Mouse (Mus musculus) natural killer cell, adult 2 months (primary cell): ENCODE results near the gene Ttll2.
"Not testable (repeated sequence)": the region's sequence is repeated elsewhere in the genome, so short reads cannot be mapped to it uniquely, and the experiment has no call there.

ENCODE experiments used
- DNase-seq, 2 experiments: peaks; one replicate each; pipeline ENCODE4 v3.0.0; 2022; ENCODE audit warnings: low spot score in 2 of 2

The Ttll2 gene

DNA sequence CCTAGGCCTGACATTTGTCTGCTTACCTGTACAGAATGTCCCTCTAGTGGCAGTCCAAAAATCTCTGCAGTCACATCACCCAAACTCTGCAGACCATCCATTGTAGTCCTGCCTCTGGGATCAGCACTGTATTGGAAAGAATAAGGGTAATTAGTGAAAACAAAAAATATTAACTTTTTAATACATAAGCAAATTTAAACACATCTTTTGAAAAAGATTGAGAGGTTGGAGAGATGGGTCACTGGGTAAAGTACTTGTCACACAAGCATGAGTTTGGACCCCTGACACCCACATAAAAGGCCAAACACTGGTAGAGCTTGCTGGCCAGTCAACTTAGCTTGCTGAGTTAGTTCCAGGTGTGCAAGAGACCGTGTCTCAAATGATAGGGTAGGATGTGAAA is at the start of gene Ttll2:
Ttll2 (minus strand) TSS at position 101 of the 400 bp plus-strand sequence.
- not testable (repeated sequence) for DNase-seq

DNA sequence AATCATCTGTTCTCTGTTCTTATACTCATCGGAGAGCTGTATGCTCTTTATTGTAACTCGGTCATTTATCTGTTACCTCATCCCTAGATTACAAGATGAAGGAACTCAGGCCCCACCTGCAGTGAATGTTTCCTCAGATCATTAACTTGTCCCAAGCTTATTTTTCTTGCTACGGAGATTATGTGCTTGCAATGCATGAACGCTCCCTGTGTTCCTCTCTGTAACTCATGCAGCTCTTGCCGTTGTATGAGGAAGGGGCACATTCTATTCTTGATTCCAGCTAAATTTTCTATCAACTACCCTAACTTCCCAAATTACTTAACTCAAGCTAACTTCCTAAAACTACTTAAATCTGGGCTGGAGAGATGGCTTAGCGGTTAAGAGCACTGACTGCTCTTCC is 47.3 kb upstream of the Ttll2 start:
- not testable (repeated sequence) for DNase-seq

GRCm38 (mm10) chr17:7398198-7398847 is 45.8 kb upstream of the Ttll2 start:
- DNase-seq: peak; percentile 62 to 76

- not testable (repeated sequence) for DNase-seq
These were observed 44.6 kb upstream of the Ttll2 start for GRCm38 (mm10) chr17:7397079-7397478.

- DNase-seq: not testable (repeated sequence)
These were observed 43.8 kb upstream of the Ttll2 start for GRCm38 (mm10) chr17:7396288-7396687.

- DNase-seq: not testable (repeated sequence)
These were observed 43.2 kb upstream of the Ttll2 start for GRCm38 (mm10) chr17:7395671-7396070.

- not testable (repeated sequence) for DNase-seq
These were observed 42.6 kb upstream of the Ttll2 start for GRCm38 (mm10) chr17:7395116-7395515.

DNA sequence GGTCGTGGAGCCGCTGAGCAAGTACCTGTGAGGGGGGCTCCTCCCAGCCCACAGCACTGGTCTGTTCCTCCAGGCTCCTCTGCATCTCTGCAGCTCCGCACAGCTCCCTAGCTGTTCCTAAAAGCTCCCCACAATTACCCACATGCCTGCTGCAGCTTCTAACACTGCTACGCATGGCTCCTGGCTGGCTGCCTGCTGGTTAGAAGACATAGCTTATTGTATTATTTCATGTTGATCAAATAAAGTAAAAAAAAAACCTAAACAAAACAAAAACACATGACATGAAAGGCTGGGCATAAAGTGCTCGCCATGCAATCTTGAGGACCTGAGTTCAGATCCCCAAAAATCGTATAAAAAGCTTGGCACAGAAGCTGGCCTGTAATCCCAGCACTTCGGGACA is 37.4 kb upstream of the Ttll2 start:
- DNase-seq: not testable (repeated sequence)

- DNase-seq: not testable (repeated sequence)
These were observed 36.5 kb upstream of the Ttll2 start for GRCm38 (mm10) chr17:7388958-7389356.

DNA sequence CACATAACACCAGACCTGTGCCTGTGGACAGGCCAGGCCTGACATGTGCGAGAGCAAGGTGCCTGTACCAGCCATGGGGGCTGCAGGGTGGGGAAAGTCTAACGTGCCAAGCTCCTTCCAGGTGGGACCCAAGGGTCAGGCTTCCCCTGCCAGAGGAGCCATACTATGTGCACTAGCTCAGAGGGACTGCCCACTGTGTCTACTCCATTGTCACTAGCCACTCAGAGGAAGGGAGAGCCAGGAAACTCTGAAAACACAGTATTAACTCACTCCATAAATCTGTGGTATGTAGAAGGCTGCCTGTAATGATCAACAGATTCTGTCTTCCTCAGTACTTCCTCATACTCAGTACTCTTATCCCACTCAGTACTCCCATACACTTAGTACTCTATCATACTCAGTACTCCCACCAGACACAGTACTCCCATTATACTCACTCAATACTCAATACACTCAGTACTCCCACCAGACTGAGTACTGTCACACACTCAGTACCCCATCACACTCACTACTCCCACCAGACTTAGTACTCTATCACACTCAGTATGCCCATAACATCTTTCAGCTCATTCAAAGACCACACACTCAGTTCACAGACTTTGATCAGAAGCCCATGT is 36.0 kb upstream of the Ttll2 start:
- not testable (repeated sequence) for DNase-seq

DNA sequence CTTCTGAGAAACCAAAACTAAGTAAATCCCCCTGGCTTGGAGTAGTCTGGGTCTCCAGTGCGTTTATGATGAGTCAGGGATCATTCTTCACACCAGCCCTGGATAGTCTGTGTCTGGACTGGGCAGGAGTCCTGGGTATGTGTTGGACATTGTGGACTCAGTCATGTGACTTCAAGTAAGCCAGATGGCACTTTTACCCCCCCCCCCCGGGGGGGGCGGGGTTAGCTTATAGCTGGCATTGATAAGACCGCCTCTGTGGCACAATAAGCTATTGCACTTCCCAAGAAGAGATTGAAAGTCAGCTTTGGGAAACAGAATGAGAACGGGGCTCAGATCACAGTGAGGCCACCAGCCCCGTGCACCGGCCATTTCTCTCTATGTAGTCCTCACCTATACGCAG is 33.5 kb upstream of the Ttll2 start:
- DNase-seq: not testable (repeated sequence)

DNA sequence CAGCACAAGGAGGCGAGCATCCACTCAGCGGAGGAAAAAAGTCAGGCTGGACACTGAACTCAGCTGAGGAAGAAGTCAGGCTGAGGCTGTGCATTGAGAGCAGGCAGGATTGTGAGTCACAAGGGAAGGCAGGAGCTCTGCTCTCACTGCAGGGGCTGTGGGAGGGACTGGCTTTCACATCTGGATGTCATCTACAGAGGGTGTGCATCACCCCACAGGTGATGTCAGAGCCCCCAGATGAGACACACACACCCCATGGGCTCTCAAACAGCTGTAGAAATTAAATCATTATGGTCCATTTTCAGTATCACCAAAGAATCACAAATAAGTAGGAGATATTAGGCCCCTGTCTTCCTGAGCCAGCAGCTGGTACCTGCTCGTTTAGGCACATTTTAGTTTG is 32.9 kb upstream of the Ttll2 start, which contains the start of gene Unc93a2:
Unc93a2 (minus strand) TSS at position 101 of the 400 bp plus-strand sequence.
- DNase-seq: not testable (repeated sequence)

DNA sequence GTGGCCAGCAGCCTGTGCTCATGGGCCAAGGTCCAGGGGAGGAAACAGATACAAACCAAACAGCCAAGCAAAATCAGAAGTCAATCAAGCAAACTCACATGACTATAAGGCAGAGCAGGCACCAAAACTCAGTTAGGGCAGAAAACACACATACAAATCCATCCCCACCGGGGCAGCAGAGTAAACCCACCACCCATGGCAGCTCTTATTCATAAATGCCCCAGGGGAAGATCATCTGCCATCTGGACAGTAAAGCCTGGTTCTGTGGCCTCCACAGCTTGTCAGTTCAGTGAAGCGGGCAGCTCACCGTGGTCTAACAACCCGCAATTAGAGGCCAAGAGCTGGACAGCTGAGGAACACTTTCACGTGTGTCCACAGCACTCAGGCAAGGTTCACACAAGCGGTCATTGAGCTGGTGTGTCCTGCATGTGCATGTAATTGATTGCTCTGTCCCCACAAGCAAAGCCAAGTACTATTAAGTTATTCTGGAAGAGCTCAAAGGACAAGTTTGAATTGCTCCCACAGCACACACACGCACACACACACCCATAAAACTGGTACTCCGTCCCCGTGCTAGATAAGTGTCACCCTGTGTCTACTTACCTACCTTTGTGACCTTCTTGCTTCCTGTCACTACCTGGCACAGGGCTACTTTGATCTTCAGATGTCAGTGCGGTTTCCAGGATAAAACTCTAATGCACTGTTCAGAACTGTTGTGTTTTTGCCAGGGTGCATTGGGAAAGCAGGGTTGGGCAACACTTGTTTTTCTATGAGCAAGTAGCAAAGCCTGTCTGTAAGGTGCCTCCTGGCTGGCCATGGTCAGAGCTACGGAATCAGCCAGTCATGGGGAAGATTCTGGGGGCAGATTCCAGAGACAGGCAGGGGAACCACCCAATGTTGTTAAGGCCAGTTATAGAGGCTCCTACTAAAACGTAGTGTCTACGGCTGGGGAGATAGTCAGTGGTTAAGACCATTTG is 31.0 kb upstream of the Ttll2 start:
- DNase-seq: not testable (repeated sequence)

DNA sequence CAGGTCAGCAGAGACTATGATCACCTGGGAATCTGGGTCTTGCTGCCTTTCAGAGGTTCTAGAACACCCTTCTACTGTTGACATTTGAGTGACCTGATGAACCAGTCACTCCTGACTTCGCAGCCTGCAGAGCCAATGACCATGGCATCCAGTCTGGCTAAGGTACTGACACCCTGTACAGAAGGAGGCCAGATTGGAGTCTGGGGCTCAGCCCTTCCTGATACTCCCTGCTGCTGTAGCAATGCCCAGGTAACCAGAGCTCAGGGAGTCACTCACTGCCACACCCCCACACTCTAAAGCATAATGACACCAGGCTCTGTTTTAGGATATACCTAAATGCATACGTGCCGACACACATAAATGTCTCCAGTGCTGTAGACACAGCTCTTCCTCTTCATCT is 30.2 kb upstream of the Ttll2 start:
- DNase-seq: not testable (repeated sequence)

GRCm38 (mm10) chr17:7377907-7378306 is 25.4 kb upstream of the Ttll2 start:
- DNase-seq: not testable (repeated sequence)

GRCm38 (mm10) chr17:7376951-7377700 is 24.6 kb upstream of the Ttll2 start:
- not testable (repeated sequence) for DNase-seq

- not testable (repeated sequence) for DNase-seq
These were observed 19.4 kb upstream of the Ttll2 start, which contains the start of gene Gm49630 for GRCm38 (mm10) chr17:7371879-7372278. Gene Gm49630 (minus strand): TSS chr17:7371979.

DNA sequence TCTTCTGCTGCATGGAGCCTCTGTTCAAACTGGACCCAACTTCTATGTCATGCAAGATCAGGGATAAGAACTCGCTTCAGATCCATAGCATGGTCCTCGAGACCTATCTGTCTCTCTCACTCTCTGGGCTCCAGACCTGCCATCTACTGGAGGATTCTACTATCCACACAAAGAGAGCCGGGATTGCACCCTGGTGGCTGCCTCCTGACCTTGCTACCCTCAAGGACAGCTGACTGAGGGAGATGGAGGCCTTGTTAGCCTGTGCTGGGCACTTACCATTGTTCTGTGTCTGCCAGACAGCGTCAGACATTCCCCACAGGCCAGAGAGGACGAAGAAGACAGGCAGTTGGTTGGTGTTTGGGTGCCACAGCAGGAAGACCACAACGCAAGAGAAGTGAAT is 16.9 kb upstream of the Ttll2 start:
- DNase-seq: not testable (repeated sequence)

DNA sequence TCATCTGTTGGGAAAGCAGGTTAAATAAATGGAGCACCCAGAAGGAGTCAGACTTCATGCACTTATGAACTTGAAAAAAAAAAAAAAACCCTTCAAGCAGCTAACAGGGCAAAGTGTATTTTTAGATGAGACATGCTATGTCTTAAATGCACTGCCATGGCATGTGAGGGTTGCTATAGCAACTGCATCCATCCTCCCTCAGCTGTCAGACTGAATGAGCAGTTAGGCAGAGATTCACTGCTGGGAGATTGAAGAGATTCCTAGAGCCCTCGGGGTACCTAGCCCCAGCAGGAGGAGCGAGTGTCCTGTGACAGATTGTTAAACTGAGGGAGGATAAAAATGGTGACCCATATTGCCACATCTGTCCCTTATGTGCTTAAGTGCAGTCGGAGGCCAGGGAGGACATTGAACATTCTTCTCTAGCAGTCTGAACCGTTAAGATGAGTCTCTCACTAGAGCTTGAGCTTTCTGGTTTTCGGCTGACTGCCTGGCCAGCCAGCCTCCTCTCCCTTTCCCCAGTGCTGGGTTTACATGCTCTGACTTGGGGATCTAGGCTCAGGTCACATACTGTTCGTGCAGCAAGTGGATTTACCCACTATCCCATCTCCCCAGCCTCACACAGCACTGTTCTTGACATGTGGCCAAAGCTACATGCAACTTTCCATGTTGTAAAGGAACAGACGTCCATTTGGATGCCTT is 14.3 kb upstream of the Ttll2 start:
- DNase-seq: not testable (repeated sequence)

GRCm38 (mm10) chr17:7366265-7366664 is 13.8 kb upstream of the Ttll2 start:
- not testable (repeated sequence) for DNase-seq

DNA sequence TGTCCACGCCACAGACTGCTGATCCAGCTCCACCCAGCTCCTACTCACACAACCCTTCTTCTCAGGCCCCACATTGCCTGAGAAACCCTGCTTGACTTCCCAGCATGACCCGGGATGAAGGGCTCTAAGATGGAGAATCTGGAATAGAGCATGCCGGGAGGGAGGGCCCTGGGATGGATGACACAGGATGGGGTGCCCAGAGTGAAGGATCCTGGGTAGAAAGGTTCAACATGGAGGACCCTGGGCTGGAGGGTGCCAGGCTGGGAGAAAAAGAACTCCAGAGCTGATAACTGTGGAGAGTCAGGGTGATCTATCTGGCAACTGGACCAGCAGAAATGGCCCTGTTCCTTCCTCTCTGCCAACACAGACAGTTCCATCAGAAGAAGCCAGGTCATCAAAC is 13.1 kb upstream of the Ttll2 start:
- DNase-seq: not testable (repeated sequence)
